Mouse (Mus musculus) liver, embryonic 14.5 days (tissue): ENCODE results near the gene Tmbim7.

Source experiments
- CTCF ChIP-seq: IDR thresholded peaks from 2 replicates; pipeline ENCODE4 v1.5.1; 2016; ENCODE audit warnings: antibody characterized with exemption, low read depth, control low read depth
- EP300 ChIP-seq: IDR thresholded peaks from 2 replicates; pipeline ENCODE4 v1.6.1; 2016; ENCODE audit warnings: antibody characterized with exemption, low read depth

GRCm38 (mm10) chr5:3644621-3645020 is 6.4 kb upstream of the Tmbim7 start:
- TF ChIP-seq CTCF (no peak), EP300 (no peak)
